Mouse (Mus musculus) liver, embryonic 14.5 days (tissue): ENCODE measurements at regions not wholly inside any gene's neighbourhood (a gene's known extent, or its start where the extent isn't known, plus 50 kb on each side); places are given as distances from the start of the nearest gene placed in this dataset.

Experiments
- CTCF ChIP-seq: IDR thresholded peaks from 2 replicates; pipeline ENCODE4 v1.5.1; 2016; ENCODE audit warnings: antibody characterized with exemption, low read depth, control low read depth
- EP300 ChIP-seq: IDR thresholded peaks from 2 replicates; pipeline ENCODE4 v1.6.1; 2016; ENCODE audit warnings: antibody characterized with exemption, low read depth

- no peak for TF ChIP-seq CTCF
- no peak for TF ChIP-seq EP300
Measured at GRCm38 (mm10) chr5:126148908-126149307, 617.3 kb downstream of the Tmem132b start.
